Mouse (Mus musculus): ENCODE results near the gene Dctn3.
A peak's percentile ranks its signal among the peaks of the same experiment; 100 is the strongest.
"Not testable (repeated sequence)": the region's sequence is repeated elsewhere in the genome, so short reads cannot be mapped to it uniquely, and the experiment has no call there.

Gene Dctn3

GRCm38 (mm10) chr4:41698421-41699016, 24.5 kb downstream of the Dctn3 start:
- not testable (repeated sequence) for DNase-seq (ENCODE audit: low spot score in 2 of 2)

GRCm38 (mm10) chr4:41696930-41697841, 25.8 kb downstream of the Dctn3 start, which contains the start of gene Cntfr:
Gene Cntfr (minus strand): TSS chr4:41697089.
- peak; percentile 65 to 84 for DNase-seq (ENCODE audit: low spot score in 2 of 2)

- DNase-seq (ENCODE audit: low spot score in 2 of 2) = not testable (repeated sequence)
Measured at GRCm38 (mm10) chr4:41696452-41696851, 26.5 kb downstream of the Dctn3 start.

- DNase-seq (ENCODE audit: low spot score in 2 of 2) = not testable (repeated sequence)
Measured at GRCm38 (mm10) chr4:41695800-41696199, 27.2 kb downstream of the Dctn3 start.

GRCm38 (mm10) chr4:41693511-41693910, 29.5 kb downstream of the Dctn3 start:
- DNase-seq (ENCODE audit: low spot score in 2 of 2) = not testable (repeated sequence)

GRCm38 (mm10) chr4:41690014-41690413, 33.0 kb downstream of the Dctn3 start:
- not testable (repeated sequence) for DNase-seq (ENCODE audit: low spot score in 2 of 2)

- not testable (repeated sequence) for DNase-seq (ENCODE audit: low spot score in 2 of 2)
Measured at GRCm38 (mm10) chr4:41688562-41688961, 34.4 kb downstream of the Dctn3 start.

GRCm38 (mm10) chr4:41685882-41686492, 37.0 kb downstream of the Dctn3 start:
- DNase-seq (ENCODE audit: low spot score in 2 of 2) = not testable (repeated sequence)

GRCm38 (mm10) chr4:41684931-41685453, 38.0 kb downstream of the Dctn3 start:
- DNase-seq (ENCODE audit: low spot score in 2 of 2) = not testable (repeated sequence)

- not testable (repeated sequence) for DNase-seq (ENCODE audit: low spot score in 2 of 2)
Measured at GRCm38 (mm10) chr4:41684131-41684930, 38.6 kb downstream of the Dctn3 start.

- DNase-seq (ENCODE audit: low spot score in 2 of 2) = not testable (repeated sequence)
Measured at GRCm38 (mm10) chr4:41683303-41683702, 39.7 kb downstream of the Dctn3 start.

GRCm38 (mm10) chr4:41682789-41683188, 40.2 kb downstream of the Dctn3 start:
- DNase-seq (ENCODE audit: low spot score in 2 of 2) = no peak

- no peak for DNase-seq (ENCODE audit: low spot score in 2 of 2)
Measured at GRCm38 (mm10) chr4:41681947-41682346, 41.0 kb downstream of the Dctn3 start.

GRCm38 (mm10) chr4:41681176-41681575, 41.8 kb downstream of the Dctn3 start:
- DNase-seq (ENCODE audit: low spot score in 2 of 2) = no peak

GRCm38 (mm10) chr4:41679291-41679690, 43.7 kb downstream of the Dctn3 start:
- DNase-seq (ENCODE audit: low spot score in 2 of 2) = no peak

- DNase-seq (ENCODE audit: low spot score in 2 of 2) = no peak
Measured at GRCm38 (mm10) chr4:41678863-41679262, 44.1 kb downstream of the Dctn3 start.

GRCm38 (mm10) chr4:41677006-41677629, 45.9 kb downstream of the Dctn3 start:
- DNase-seq (ENCODE audit: low spot score in 2 of 2) = no peak

GRCm38 (mm10) chr4:41676248-41677005, 46.5 kb downstream of the Dctn3 start:
- DNase-seq (ENCODE audit: low spot score in 2 of 2) = no peak

- no peak for DNase-seq (ENCODE audit: low spot score in 2 of 2)
Measured at GRCm38 (mm10) chr4:41673186-41673585, 49.8 kb downstream of the Dctn3 start.

GRCm38 (mm10) chr4:41672522-41672963, 50.4 kb downstream of the Dctn3 start:
- no peak for DNase-seq (ENCODE audit: low spot score in 2 of 2)
